Mouse (Mus musculus) left cerebral cortex, postnatal 4 days (tissue): ENCODE measurements around the gene Hist1h2bf. TPM values are rescaled to one million over a fixed set of nuclear protein-coding genes. Genes with fewer than 3 reads are reported as not detected.
"Not testable (repeated sequence)": the region's sequence is repeated elsewhere in the genome, so short reads cannot be mapped to it uniquely, and the experiment has no call there.

Source experiments
- DNase-seq: peaks from one replicate; pipeline ENCODE4 v3.0.0-alpha.2; 2022
- intact Hi-C: fragments of 180-260 bp; cut with DNase I; formaldehyde crosslinking; loops from one replicate; pipeline ENCODE4 v1.15.1; 2025
- total RNA-seq, 2 experiments: library from RNA; stranded (reverse); gene quantifications; 2 replicates each; pipeline ENCODE4 v1.2.3; 2021

Hist1h2bf gene
- total RNA-seq, 2 experiments from 2014 or later = 87.5 to 105 TPM

- intact Hi-C loops = not testable (repeated sequence)
- peak; percentile 90 for DNase-seq
Measured at GRCm38 (mm10) chr13:23551146-23551834, 22.7 kb downstream of the Hist1h2bf start, which contains the start of gene Hist1h4f. Gene Hist1h4f, minus strand, starts transcription at chr13:23551648.

DNA sequence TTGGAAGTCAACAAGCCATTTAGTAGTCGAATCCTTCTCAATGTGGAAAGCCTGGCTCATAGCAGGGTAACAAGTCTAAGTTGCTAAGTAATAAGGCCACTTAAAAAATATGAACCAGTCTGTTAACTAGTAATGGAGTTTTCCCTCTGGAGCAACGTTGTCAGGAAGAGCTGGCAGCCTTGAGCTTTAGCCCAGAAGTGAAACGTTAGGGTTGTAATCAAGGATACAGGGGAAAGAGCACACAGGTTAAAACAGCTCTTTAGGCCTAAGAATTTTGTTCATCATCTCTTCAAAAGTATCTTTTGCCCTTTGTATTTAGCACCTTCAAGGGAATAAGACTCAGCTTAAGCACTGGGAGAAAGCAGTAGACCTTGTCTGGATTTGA, 23.2 kb downstream of the Hist1h2bf start:
- intact Hi-C loops = no loop called here
- DNase-seq = no peak

- intact Hi-C loops = no loop called here
Measured at GRCm38 (mm10) chr13:23546694-23547093, 27.3 kb downstream of the Hist1h2bf start.

DNA sequence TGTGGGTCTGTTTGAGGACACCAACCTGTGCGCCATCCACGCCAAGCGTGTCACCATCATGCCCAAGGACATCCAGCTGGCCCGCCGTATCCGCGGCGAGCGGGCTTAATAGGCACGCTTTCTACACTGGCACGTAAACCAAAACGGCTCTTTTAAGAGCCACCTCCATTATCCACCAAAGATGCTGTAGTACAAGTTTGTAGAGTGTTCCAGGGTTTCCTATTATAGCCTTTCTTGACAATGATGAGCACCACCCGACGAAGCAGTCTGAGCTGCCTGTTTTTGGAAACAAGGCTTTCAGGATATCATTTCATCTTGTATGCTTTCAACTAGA, 29.2 kb downstream of the Hist1h2bf start:
- DNase-seq, intact Hi-C loops: not testable (repeated sequence)

More at GRCm38 (mm10) chr13:23546694-23547093, 27.3 kb downstream of the Hist1h2bf start:
- no peak for DNase-seq

GRCm38 (mm10) chr13:23543965-23544786, 29.8 kb downstream of the Hist1h2bf start, which contains the start of gene Hist1h3f:
Gene Hist1h3f, plus strand, starts transcription at chr13:23544052.
- intact Hi-C loops = no loop called here
- DNase-seq = peak; percentile 60

GRCm38 (mm10) chr13:23542999-23543607, 30.9 kb downstream of the Hist1h2bf start, which contains the start of gene Hist1h2bh:
Gene Hist1h2bh, minus strand, starts transcription at chr13:23543392.
- intact Hi-C loops = not testable (repeated sequence)
- DNase-seq = peak; percentile 43

GRCm38 (mm10) chr13:23542225-23542980, 31.6 kb downstream of the Hist1h2bf start:
- intact Hi-C loops, DNase-seq: not testable (repeated sequence)

DNA sequence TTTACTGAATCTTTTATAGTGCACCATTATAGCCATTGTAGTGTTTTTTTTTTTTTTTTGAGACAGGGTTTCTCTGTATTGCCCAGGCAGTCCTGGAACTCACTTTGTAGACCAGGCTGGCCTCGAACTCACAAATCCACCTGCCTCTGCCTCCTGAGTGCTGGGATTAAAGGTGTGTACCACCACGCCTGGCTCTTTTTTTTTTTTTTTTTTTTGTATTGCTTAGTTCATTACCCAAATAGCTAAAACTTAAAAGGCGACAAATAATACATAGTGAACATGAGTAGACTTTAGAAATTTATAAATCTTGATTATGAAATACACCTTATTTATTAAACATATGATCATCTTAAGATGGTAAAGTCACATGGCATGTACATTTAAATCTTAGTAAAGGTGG, 32.5 kb downstream of the Hist1h2bf start:
- intact Hi-C loops = no loop called here
- no peak for DNase-seq

- intact Hi-C loops, DNase-seq: not testable (repeated sequence)
Measured at GRCm38 (mm10) chr13:23539821-23540220, 34.2 kb downstream of the Hist1h2bf start.

- no peak for DNase-seq
- intact Hi-C loops = no loop called here
Measured at GRCm38 (mm10) chr13:23538249-23538648, 35.7 kb downstream of the Hist1h2bf start.

DNA sequence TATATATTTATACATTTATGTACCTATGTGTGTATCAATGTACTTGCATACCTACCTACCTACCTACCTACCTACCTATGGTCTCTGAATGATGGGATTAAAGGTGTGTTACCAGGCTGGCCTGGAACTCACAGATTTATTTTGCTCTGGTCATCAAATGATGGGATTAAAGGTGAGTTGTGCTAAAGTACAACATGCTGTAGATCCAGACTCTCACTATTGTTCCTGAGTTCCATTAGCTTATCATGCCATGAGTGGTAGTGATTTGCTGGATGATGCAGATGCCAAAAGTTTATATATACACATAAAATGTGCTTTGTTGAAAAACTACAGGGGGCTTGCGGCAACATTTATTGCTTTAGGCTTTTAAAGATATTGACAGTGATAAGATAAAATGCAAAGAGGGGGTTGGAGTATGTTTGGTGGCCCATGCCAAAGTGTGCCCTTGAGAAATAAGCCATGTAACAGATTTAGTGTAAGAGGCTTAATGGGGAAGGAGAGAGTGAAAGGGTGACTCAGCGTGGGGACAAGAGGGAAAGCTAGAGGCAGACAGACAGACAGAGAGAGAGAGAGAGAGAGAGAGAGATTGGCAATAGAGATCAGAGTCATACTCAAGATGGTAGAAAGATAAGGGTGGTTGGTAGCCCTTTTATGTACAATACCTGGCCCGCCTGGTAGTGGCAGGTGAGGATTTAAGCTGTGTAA, 36.8 kb downstream of the Hist1h2bf start:
- intact Hi-C loops = no loop called here
- DNase-seq = no peak

DNA sequence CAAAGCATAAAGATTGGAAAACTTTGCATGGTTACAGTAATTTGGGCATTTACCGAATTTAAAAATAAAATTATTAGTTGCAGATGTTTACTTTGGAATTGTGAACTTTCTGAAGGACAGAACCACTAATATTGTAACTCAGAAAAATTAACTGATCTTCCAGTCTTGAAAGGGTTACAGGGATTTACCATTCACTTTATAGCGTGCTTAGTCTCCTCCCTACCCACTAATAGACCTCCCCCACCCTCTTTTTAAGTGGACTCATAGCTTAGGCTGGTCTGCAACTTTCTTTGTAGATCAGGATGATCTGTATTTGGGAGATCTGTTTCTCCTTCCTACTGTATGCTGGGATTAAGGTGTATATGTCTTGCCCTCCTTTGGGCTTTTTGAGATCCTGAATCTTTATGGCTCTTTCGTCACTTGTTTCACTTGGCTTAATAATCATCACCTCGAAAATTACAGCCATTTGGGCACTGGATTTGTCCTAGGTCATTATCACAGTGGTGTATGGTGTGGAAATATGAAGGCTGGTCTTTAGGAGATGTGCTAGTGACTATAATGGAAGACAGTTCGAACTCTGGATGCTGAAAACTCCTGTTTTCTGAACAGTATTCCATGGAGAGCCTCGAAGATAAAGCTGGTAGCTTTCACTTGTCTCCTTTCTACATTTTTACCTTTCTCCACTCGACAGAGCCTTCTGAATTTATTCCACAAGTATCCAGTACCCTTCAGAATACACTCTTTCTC, 37.7 kb downstream of the Hist1h2bf start:
- no peak for DNase-seq
- intact Hi-C loops = no loop called here

DNA sequence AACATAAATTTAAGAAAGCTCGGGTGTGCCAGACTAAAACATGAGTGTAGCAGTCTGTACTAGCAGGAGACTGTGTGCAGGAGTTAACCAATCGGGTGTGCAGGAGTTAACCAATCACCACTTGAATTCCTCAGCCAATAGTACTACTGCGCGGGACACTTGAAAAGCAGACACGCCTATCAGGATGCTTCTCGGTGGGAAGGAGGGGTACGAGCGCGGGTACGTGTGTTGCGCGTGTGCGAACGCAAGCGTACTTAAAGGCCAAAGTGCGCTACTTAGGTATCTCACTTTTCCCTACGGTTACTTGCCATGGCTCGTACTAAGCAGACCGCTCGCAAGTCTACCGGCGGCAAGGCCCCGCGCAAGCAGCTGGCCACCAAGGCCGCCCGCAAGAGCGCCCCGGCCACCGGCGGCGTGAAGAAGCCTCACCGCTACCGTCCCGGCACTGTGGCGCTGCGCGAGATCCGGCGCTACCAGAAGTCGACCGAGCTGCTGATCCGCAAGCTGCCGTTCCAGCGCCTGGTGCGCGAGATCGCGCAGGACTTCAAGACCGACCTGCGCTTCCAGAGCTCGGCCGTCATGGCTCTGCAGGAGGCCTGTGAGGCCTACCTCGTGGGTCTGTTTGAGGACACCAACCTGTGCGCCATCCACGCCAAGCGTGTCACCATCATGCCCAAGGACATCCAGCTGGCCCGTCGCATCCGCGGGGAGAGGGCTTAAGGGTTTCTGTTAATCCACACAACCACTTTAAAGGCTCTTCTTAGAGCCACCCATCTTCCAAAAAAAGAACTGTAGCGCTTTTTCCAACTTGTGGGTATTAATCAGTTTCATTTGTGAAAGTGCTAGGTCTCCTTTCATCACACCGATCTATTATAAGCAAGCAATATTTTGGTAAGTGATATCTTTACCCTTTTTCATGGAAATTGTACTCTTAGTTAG, 38.6 kb downstream of the Hist1h2bf start, which contains the start of gene Hist1h3g:
TSS of gene Hist1h3g (plus strand) at position 286 of the 939 bp plus-strand sequence.
- DNase-seq = peak; percentile 90
- intact Hi-C loops = not testable (repeated sequence)

DNA sequence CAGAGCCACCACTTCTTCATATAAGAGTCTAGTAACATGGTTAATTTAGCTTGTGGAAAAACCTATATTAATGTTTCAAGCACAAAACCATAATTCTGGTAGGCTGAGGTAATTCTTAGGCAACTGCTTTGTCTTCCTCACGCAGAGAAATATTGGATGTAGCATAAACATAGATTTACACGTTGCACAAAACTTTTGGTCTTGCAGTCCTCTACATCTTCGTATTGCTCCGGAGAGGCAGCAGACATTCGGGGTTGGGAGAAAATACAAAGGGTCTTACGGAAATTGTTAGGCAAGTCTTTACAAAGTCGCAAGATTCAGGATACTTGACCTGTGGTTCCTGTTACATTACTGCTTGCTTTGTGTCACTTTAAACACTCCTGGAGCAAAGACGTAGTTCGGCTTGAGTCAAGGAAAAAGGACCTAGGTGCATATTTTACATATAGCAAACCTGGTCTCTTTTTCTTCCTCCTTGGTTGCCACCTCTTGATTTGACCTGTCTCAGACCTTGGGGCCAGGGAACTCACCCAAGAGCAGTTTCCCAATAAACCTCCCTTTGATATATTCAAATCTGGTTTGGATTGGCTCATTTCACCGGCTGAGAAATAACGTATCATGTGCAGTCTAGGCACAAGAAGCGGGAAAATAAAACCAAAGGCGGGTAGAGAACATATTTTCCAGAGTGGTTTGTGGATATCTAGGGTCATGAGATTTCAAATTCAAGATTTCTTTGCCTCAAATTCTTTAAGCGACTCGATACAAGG, 39.4 kb downstream of the Hist1h2bf start:
- DNase-seq = no peak
- intact Hi-C loops = no loop called here

DNA sequence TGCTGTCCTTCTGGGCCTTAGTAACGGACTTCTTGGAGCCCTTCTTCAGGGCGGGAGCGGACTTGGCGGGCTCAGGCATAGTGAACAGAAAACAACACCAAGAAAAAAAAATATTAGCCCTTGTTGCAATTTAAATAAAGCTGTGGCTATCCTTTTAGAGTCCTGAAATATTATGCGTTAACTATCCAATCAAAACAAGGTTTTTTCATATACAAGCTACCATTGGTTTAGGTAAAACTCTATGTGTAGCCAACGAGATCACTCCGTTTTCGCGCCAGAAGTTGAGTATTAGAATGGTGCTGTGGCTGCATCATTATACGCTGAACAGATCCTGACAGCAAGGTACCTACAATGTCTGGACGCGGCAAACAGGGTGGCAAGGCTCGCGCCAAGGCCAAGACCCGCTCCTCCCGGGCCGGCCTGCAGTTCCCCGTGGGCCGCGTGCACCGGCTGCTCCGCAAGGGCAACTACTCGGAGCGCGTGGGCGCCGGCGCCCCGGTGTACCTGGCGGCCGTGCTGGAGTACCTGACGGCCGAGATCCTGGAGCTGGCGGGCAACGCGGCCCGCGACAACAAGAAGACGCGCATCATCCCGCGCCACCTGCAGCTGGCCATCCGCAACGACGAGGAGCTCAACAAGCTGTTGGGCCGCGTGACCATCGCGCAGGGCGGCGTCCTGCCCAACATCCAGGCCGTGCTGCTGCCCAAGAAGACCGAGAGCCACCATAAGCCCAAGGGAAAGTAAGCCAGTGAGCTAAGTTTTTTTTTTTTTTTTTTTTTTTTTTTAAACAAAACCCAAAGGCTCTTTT, 40.2 kb downstream of the Hist1h2bf start, which contains the start of gene Hist1h2af:
TSS of gene Hist1h2af (plus strand) at position 347 of the 808 bp plus-strand sequence.
- intact Hi-C loops = not testable (repeated sequence)
- DNase-seq = peak; percentile 74
